Mouse (Mus musculus) T-cell, adult 2 months (primary cell): ENCODE measurements around the gene Lect2.

Experiments
- DNase-seq: peaks from one replicate; pipeline ENCODE4 v3.0.0; 2022; ENCODE audit warnings: low spot score

Lect2 gene

GRCm38 (mm10) chr13:56555957-56556356 is 7.7 kb upstream of the Lect2 start:
- no peak for DNase-seq

DNA sequence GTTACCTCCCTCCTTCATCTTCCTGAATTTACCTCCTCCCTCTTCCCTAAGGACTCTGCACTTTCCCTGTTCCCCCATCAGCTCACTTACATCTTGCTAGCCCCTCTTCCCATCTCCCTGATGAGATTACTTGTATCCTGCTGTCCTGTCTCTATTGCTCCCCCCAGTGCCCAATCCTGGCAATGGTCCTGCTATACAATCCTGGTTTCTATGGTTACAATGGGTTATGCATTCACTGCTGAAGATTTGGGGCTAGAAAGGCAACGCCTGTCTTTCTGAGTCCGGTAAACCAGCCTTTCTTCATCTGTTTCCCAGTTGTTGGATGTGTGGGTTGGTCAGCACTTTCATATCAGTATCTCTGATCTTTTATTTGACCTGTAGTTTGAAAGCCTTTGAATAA is 6.1 kb upstream of the Lect2 start:
- DNase-seq: peak; percentile 28

DNA sequence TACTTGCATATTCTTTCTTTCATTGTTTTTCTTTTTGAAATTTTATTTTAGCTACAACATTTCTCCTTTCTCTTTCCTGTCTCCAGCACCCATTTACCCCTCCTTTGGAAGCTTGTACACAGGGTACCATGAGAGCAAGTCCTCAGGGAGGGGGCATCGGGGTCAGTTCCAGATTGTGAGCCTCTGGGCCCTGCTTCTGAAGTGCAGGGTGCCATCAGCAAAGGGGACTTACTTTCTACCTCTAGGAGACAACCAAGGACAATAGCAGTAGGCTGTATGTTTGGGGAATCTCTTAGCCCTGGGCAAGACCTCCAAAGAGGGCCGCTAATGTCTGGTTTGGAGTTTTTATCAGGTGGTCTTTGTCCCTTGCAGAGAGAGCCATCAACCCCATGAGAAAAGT is 5.6 kb upstream of the Lect2 start:
- no peak for DNase-seq

GRCm38 (mm10) chr13:56551661-56552060 is 3.4 kb upstream of the Lect2 start:
- no peak for DNase-seq

DNA sequence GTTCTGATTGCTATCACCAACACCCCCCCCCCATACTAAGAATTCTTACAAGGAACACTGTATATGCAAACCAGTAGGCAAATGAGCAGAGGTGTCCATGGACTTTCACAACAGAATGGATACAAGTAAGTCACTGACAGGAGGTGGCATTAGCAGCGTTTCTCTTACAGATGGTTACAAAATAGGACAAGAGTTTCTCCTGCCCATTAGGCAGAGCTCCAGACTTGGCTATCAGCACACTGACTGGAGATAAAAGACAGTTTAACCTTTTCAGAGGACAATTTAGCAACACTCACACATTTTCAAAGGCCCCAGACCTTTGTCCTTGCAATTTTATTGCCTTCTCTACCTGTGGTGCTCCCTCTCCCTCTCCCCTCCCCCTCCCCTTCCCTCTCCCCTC is 2.3 kb upstream of the Lect2 start:
- no peak for DNase-seq

- DNase-seq: no peak
Observed at GRCm38 (mm10) chr13:56549364-56549763, 1.1 kb upstream of the Lect2 start.

- no peak for DNase-seq
Observed at GRCm38 (mm10) chr13:56544956-56545355, 3.3 kb downstream of the Lect2 start.

- DNase-seq: no peak
Observed at GRCm38 (mm10) chr13:56543805-56544204, 4.5 kb downstream of the Lect2 start.

DNA sequence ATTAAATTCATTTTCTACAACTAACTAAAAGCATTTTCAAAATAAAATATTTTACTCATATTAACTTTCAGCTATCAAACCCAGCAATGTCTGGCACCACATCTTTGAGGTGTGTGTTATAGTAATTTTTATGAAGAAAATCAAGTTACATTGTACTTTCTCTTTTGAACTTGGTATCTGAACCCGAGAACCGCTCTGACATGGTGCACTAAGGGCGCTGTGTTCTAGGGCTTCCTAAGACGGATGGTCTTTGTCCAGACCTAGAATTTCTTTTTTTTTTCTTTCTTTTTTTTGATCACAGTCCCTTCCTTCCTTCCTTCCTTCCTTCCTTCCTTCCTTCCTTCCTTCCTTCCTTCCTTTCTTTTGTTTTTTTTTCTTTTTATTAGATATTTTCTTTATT is 8.5 kb downstream of the Lect2 start:
- DNase-seq: peak; percentile 28

DNA sequence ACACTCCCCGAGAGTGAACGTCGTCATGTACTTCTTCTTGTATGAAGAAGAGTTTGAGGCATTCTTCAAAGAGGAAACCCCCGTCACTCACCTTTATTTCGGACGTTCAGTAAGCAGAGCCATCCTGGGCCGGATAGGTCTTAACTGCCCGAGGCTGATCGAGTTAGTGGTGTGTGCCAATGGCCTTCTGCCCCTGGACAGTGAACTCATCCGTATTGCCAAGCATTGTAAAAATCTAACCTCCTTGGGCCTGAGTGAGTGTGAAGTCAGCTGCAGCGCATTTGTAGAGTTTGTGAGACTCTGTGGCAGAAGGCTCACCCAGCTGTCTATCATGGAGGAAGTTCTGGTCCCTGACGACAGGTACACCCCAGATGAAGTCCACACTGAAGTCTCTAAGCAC is 11.3 kb downstream of the Lect2 start:
- DNase-seq: no peak

- no peak for DNase-seq
Observed at GRCm38 (mm10) chr13:56535570-56535969, 12.7 kb downstream of the Lect2 start.

- DNase-seq: no peak
Observed at GRCm38 (mm10) chr13:56534931-56535330, 13.4 kb downstream of the Lect2 start.

- no peak for DNase-seq
Observed at GRCm38 (mm10) chr13:56529685-56530084, 18.6 kb downstream of the Lect2 start.

GRCm38 (mm10) chr13:56529031-56529430 is 19.3 kb downstream of the Lect2 start:
- DNase-seq: no peak

GRCm38 (mm10) chr13:56528281-56528680 is 20.0 kb downstream of the Lect2 start:
- no peak for DNase-seq

- no peak for DNase-seq
Observed at GRCm38 (mm10) chr13:56527846-56528245, 20.5 kb downstream of the Lect2 start.

GRCm38 (mm10) chr13:56526871-56527270 is 21.4 kb downstream of the Lect2 start:
- no peak for DNase-seq

- DNase-seq: no peak
Observed at GRCm38 (mm10) chr13:56522821-56523167, 25.5 kb downstream of the Lect2 start.

- peak; percentile 94 for DNase-seq
Observed at GRCm38 (mm10) chr13:56522081-56522820, 26.1 kb downstream of the Lect2 start, which contains the start of gene Fbxl21. Fbxl21 (plus strand) TSS chr13:56522472.

- no peak for DNase-seq
Observed at GRCm38 (mm10) chr13:56516816-56517215, 31.5 kb downstream of the Lect2 start.

- DNase-seq: no peak
Observed at GRCm38 (mm10) chr13:56516311-56516710, 32.0 kb downstream of the Lect2 start.

GRCm38 (mm10) chr13:56513595-56513994 is 34.7 kb downstream of the Lect2 start:
- no peak for DNase-seq

DNA sequence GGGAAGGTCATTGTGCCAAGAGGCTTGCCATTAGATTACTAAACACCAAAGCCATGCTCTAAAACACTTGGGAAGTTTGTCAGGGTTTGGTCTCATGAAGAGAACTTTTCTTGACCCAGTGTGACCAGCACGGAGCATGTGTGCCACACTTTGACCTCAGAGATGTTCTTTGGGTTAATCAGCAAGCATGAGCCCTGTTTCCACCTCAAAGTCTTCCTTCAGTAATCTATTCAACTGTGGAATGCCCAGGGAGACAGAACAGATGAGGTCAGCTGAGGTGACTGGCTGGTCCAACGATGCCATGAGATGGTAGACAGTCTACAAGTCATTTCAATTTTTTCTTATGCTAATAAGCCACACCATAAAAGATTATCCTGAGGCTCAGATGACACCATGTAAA is 38.5 kb downstream of the Lect2 start:
- DNase-seq: no peak

DNA sequence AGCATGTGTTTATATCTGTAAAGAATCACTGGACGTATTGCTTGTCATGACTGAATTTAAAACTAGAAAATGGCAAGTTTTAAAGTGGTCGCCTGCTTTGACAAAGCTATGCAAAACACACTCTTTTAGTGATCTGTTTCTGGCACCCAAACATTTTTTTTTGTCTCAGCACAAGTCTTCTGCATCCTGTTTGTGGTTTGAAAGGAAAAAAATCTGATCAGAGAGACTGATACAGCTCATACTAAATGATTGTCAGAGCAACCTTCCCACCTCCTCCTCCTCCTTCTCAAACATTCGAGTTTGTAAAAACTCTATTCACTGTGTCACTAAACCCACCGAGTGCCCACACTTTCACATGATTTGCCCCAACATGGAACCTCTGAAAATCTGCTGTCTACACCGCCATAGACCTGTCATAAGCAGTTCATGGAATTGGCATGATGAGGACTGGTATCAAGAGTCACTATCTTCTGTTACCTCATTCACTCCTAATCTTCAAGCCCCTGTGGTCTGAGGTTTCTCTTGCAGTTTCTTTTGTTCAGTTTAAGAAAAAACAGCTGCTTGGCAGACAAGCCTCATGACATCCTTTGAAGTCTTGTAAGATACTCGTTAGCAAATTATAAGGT is 41.3 kb downstream of the Lect2 start:
- peak; percentile 84 for DNase-seq
